Mouse (Mus musculus) heart, postnatal 0 days (tissue): ENCODE data around the gene Ccl22. TPM values are rescaled to one million over a fixed set of nuclear protein-coding genes. Genes with fewer than 3 reads are reported as not detected.

ENCODE experiments used
- ATAC-seq: fragments of 200-750 bp; cut with Nextera tagmentation; 2 replicates; pipeline ENCODE4 v1.8.0; 2017; ENCODE audit warnings: low read depth, moderate number of reproducible peaks, moderate library complexity; ENCODE audit not compliant: insufficient read depth
- DNase-seq: peaks from one replicate; pipeline ENCODE4 v3.0.0-alpha.2; 2016; ENCODE audit warnings: low spot score
- H3K27ac ChIP-seq: fragments of 300-500 bp; sonication (generic); 2 replicates; pipeline ENCODE4 v1.5.1; 2014; ENCODE audit warnings: low read depth, mild to moderate bottlenecking
- H3K27me3 ChIP-seq: fragments of 300-500 bp; sonication (generic); 2 replicates; pipeline ENCODE4 v1.6.1; 2014; ENCODE audit warnings: low read length, mixed read lengths; ENCODE audit not compliant: control insufficient read depth, insufficient read depth
- H3K36me3 ChIP-seq: fragments of 300-500 bp; sonication (generic); replicated peaks from 2 replicates; pipeline ENCODE4 v1.6.1; 2014; ENCODE audit warnings: low read length, mixed read lengths; ENCODE audit not compliant: control insufficient read depth, insufficient read depth
- H3K4me1 ChIP-seq: fragments of 300-500 bp; sonication (generic); 2 replicates; pipeline ENCODE4 v1.6.1; 2014; ENCODE audit warnings: antibody characterized with exemption; ENCODE audit not compliant: control insufficient read depth, insufficient read depth
- H3K4me2 ChIP-seq: fragments of 300-500 bp; sonication (generic); 2 replicates; pipeline ENCODE4 v1.6.1; 2014; ENCODE audit warnings: low read depth, mild to moderate bottlenecking, low read length, moderate library complexity
- H3K4me3 ChIP-seq: fragments of 300-500 bp; sonication (generic); 2 replicates; pipeline ENCODE4 v1.5.1; 2014; ENCODE audit warnings: low read depth, low read length
- H3K9ac ChIP-seq: fragments of 300-500 bp; sonication (generic); replicated peaks from 2 replicates; pipeline ENCODE4 v1.6.1; 2014; ENCODE audit warnings: low read depth, low read length, mixed read lengths
- H3K9me3 ChIP-seq: fragments of 300-500 bp; sonication (generic); replicated peaks from 2 replicates; pipeline ENCODE4 v1.6.1; 2016; ENCODE audit warnings: low read length; ENCODE audit not compliant: control insufficient read depth
- CTCF ChIP-seq: IDR thresholded peaks from 2 replicates; pipeline ENCODE4 v1.5.1; 2016; ENCODE audit warnings: antibody characterized with exemption, control low read depth, low read depth
- EP300 ChIP-seq: IDR thresholded peaks from 2 replicates; pipeline ENCODE4 v1.6.1; 2016; ENCODE audit warnings: antibody characterized with exemption, low read depth
- whole genome bisulfite sequencing: fragments of 180-500 bp; shearing (Covaris S2); extraction: QIAGEN DNeasy Blood & Tissue Kit; methylation state at CpG from one replicate; pipeline ENCODE4 v1.1.7; 2014; 5-methylcytosine and 5-hydroxymethylcytosine counted together
- polyA plus RNA-seq: library from polyadenylated mRNA; unstranded; fragments of >200 nt; fragmentation: Nextera tagmentation; extraction: Ambion mirVana; gene quantifications from 2 replicates; pipeline ENCODE4 v1.2.1, GENCODE M21; 2015
- total RNA-seq: library from RNA; depleted of rRNA; stranded (reverse); fragments of >200 nt; gene quantifications from 2 replicates; pipeline ENCODE4 v1.2.3, GENCODE M21; 2014; ENCODE audit warnings: low replicate concordance; rRNA removed

Gene Ccl22
- total and polyA plus RNA-seq, 2 experiments from 2014 or later = not detected

GRCm38 (mm10) chr8:94794368-94794767 is 49.0 kb downstream of the Ccl22 start:
- Histone ChIP-seq H3K4me2 (no peak overlapping the region), H3K27me3 (no peaks in the 10 kb centered on the region), H3K9ac (no peak overlapping the region), H3K9me3 (no peaks in the 10 kb centered on the region), H3K4me1 (no peaks in the 10 kb centered on the region), H3K27ac (no peak overlapping the region), H3K4me3 (no peak overlapping the region), H3K36me3 (no peaks in the 10 kb centered on the region)
- DNase-seq (no peak), ATAC-seq (no peak)
- TF ChIP-seq EP300 (no peak), CTCF (no peak)
- 80% methylated on average over 4 of the region's 4 CpGs for WGBS

- Histone ChIP-seq H3K9me3 (no peaks in the 10 kb centered on the region), H3K4me1 (no peaks in the 10 kb centered on the region), H3K27ac (no peak overlapping the region), H3K27me3 (no peaks in the 10 kb centered on the region), H3K4me3 (no peak overlapping the region), H3K36me3 (no peaks in the 10 kb centered on the region), H3K4me2 (no peak overlapping the region), H3K9ac (no peak overlapping the region)
- no peak for ATAC-seq
- TF ChIP-seq EP300 (no peak), CTCF (no peak)
- 84% methylated on average over 2 of the region's 2 CpGs for WGBS
- DNase-seq = no peak
Measured at GRCm38 (mm10) chr8:94794782-94795181, 49.4 kb downstream of the Ccl22 start.

- Histone ChIP-seq H3K27ac (no peak overlapping the region), H3K4me3 (no peak overlapping the region), H3K4me1 (peaks cover 4% of the 10 kb centered on the region; the same call in 1 of the 2 replicates), H3K27me3 (no peaks in the 10 kb centered on the region), H3K4me2 (no peak overlapping the region), H3K9me3 (no peaks in the 10 kb centered on the region), H3K9ac (no peak overlapping the region), H3K36me3 (no peaks in the 10 kb centered on the region)
- WGBS = 35% methylated on average over 7 of the region's 7 CpGs
- ATAC-seq (no peak), DNase-seq (no peak)
- TF ChIP-seq EP300 (no peak), CTCF (no peak)
Measured at GRCm38 (mm10) chr8:94800278-94800968, 55.0 kb downstream of the Ccl22 start.

Other genes with a start within 250 kb of the Ccl22 start
- gene Cpne2, start 212.6 kb upstream of the Ccl22 start, total RNA-seq = 11.7 and 12.7 TPM in 2 replicates
- gene Cpne2, start 212.6 kb upstream of the Ccl22 start, polyA plus RNA-seq = 3.7 and 4.5 TPM in 2 replicates
- gene Rspry1, start 143.7 kb upstream of the Ccl22 start, total RNA-seq = 13.6 and 22.7 TPM in 2 replicates
- gene Rspry1, start 143.7 kb upstream of the Ccl22 start, polyA plus RNA-seq = 15.8 and 16.9 TPM in 2 replicates
- 13.9 and 17.4 TPM in 2 replicates for gene Fam192a, start 143.6 kb upstream of the Ccl22 start, total RNA-seq
- 30.4 and 37.9 TPM in 2 replicates for gene Fam192a, start 143.6 kb upstream of the Ccl22 start, polyA plus RNA-seq
- 160 and 223 TPM in 2 replicates for gene Arl2bp, start 79.0 kb upstream of the Ccl22 start, total RNA-seq
- 110 and 125 TPM in 2 replicates for gene Arl2bp, start 79.0 kb upstream of the Ccl22 start, polyA plus RNA-seq
- gene Pllp, start 49.3 kb upstream of the Ccl22 start, total RNA-seq = 1.7 and 5.0 TPM in 2 replicates
- gene Pllp, start 49.3 kb upstream of the Ccl22 start, polyA plus RNA-seq = 0.21 and 0.36 TPM in 2 replicates
- gene Cx3cl1, start 26.4 kb downstream of the Ccl22 start, total RNA-seq = 2.3 and 6.2 TPM in 2 replicates
- gene Cx3cl1, start 26.4 kb downstream of the Ccl22 start, polyA plus RNA-seq = 3.3 and 4.1 TPM in 2 replicates
- not detected in 2 replicates for gene Ccl17, start 64.9 kb downstream of the Ccl22 start, total RNA-seq
- gene Ccl17, start 64.9 kb downstream of the Ccl22 start, polyA plus RNA-seq = 0.25 TPM in 1 of 2 replicates, not detected in the other
- 620 and 677 TPM in 2 replicates for gene Coq9, start 92.7 kb downstream of the Ccl22 start, total RNA-seq
- 290 and 300 TPM in 2 replicates for gene Coq9, start 92.7 kb downstream of the Ccl22 start, polyA plus RNA-seq
- 41.6 and 80.6 TPM in 2 replicates for gene Ciapin1, start 92.8 kb downstream of the Ccl22 start, total RNA-seq
- 84.0 and 92.2 TPM in 2 replicates for gene Ciapin1, start 92.8 kb downstream of the Ccl22 start, polyA plus RNA-seq
- gene Polr2c, start 111.9 kb downstream of the Ccl22 start, total RNA-seq = 96.3 and 112 TPM in 2 replicates
- 117 and 121 TPM in 2 replicates for gene Polr2c, start 111.9 kb downstream of the Ccl22 start, polyA plus RNA-seq
- 43.4 and 59.1 TPM in 2 replicates for gene Dok4, start 130.7 kb downstream of the Ccl22 start, total RNA-seq
- gene Dok4, start 130.7 kb downstream of the Ccl22 start, polyA plus RNA-seq = 27.7 and 28.7 TPM in 2 replicates
- 12.4 and 24.7 TPM in 2 replicates for gene Ccdc102a, start 172.5 kb downstream of the Ccl22 start, total RNA-seq
- 10.1 and 10.6 TPM in 2 replicates for gene Ccdc102a, start 172.5 kb downstream of the Ccl22 start, polyA plus RNA-seq
- gene Adgrg5, start 178.1 kb downstream of the Ccl22 start, total RNA-seq = 0.12 TPM in 1 of 2 replicates, not detected in the other
- 0.08 and 0.15 TPM in 2 replicates for gene Adgrg5, start 178.1 kb downstream of the Ccl22 start, polyA plus RNA-seq
- gene Adgrg1, start 229.2 kb downstream of the Ccl22 start, total RNA-seq = 8.0 and 19.2 TPM in 2 replicates
- 5.6 and 6.6 TPM in 2 replicates for gene Adgrg1, start 229.2 kb downstream of the Ccl22 start, polyA plus RNA-seq